Mouse (Mus musculus): ENCODE measurements around the gene Efcab6. TPM values are rescaled to one million over a fixed set of nuclear protein-coding genes. Genes with fewer than 3 reads are reported as not detected.
A peak's percentile ranks its signal among the peaks of the same experiment; 100 is the strongest.

The Efcab6 gene
- total and polyA plus RNA-seq, 3 experiments: not detected

GRCm38 (mm10) chr15:84073911-84074704 is 8.9 kb upstream of the Efcab6 start:
- Histone ChIP-seq H3K4me3 (replicated peaks in 1 of 3; ENCODE audit: low read depth in 2 of 3, low read length in 2 of 3, poor library complexity in 1 of 3) (no peak overlapping the region), H3K36me3 (replicated peaks in 1 of 2; ENCODE audit: control insufficient read depth in 1 of 2, insufficient read depth in 1 of 2, low read length in 1 of 2) (no peaks in the 10 kb centered on the region), H3K4me1 (ENCODE audit: control insufficient read depth in 1 of 2, insufficient read depth in 2 of 2) (0 out of 4 replicates have a peak, but pooled peaks cover 0 to 3% of the 10 kb centered on the region in 2 experiments), H3K4me2 (ENCODE audit: insufficient read depth, low read depth, poor library complexity, severe bottlenecking) (0 out of 2 replicates have a peak overlapping the region, but pooled peaks have one; percentile 17), H3K9ac (ENCODE audit: insufficient read depth, low read depth) (no peak overlapping the region), H3K9me3 (replicated peaks; ENCODE audit: low read length) (no peaks in the 10 kb centered on the region), H3K27me3 (replicated peaks) (peaks cover 82% of the 10 kb centered on the region), H3K79me2 (replicated peaks; ENCODE audit: control insufficient read depth, extremely low read depth, insufficient read depth, poor library complexity, severe bottlenecking) (no peaks in the 10 kb centered on the region), H3K27ac (ENCODE audit: insufficient read depth, low read depth) (no peak overlapping the region)
- dilution Hi-C loops (cut with MboI; ENCODE audit: extremely low pct_ligation_motif_present, extremely low pct_unique_long_range_greater_than_20kb, low sequenced_read_pairs): no loop called here
- TF ChIP-seq ZNF384 (IDR thresholded peaks at IDR 0.05; ENCODE audit: low read depth, low read length) (no peak), EP300 (IDR thresholded peaks at IDR 0.05; ENCODE audit: low read length) (no peak), USF2 (conservative IDR thresholded peaks at IDR 0.05; ENCODE audit: low read depth, low read length) (no peak), POLR2A (IDR thresholded peaks at IDR 0.05; ENCODE audit: low read depth, low read length) (no peak), UBTF (IDR thresholded peaks at IDR 0.05; ENCODE audit: low read depth, low read length) (no peak), CTCF (conservative IDR thresholded peaks at IDR 0.05 in 1 of 2, IDR thresholded peaks at IDR 0.05 in 1 of 2; ENCODE audit: low read depth in 2 of 2, low read length in 2 of 2) (peak; percentile 80 to 81), RAD21 (IDR thresholded peaks at IDR 0.05; ENCODE audit: low read depth, low read length) (peak; percentile 29), RCOR1 (conservative IDR thresholded peaks at IDR 0.05; ENCODE audit: low read depth, low read length) (no peak), SMC3 (IDR thresholded peaks at IDR 0.05; ENCODE audit: low read depth, low read length) (peak; percentile 56), MAFK (IDR thresholded peaks at IDR 0.05; ENCODE audit: insufficient replicate concordance, low read length) (0 out of 2 replicates have a peak, but pooled peaks have one; percentile 22), SIN3A (IDR thresholded peaks at IDR 0.05; ENCODE audit: low read length) (no peak), MXI1 (IDR thresholded peaks at IDR 0.05; ENCODE audit: low read depth, low read length) (no peak), IRF4 (IDR thresholded peaks at IDR 0.05; ENCODE audit: low read depth, low read length) (no peak), JUN (IDR thresholded peaks at IDR 0.05; ENCODE audit: insufficient read depth, low read depth, low read length) (no peak)
- DNase-seq (ENCODE audit: extremely low read depth): peak; percentile 42
- in situ Hi-C loops (cut with MboI; ENCODE audit: low pct_ligation_motif_present, low pct_unique_long_range_greater_than_20kb, low sequenced_read_pairs): no loop called here

DNA sequence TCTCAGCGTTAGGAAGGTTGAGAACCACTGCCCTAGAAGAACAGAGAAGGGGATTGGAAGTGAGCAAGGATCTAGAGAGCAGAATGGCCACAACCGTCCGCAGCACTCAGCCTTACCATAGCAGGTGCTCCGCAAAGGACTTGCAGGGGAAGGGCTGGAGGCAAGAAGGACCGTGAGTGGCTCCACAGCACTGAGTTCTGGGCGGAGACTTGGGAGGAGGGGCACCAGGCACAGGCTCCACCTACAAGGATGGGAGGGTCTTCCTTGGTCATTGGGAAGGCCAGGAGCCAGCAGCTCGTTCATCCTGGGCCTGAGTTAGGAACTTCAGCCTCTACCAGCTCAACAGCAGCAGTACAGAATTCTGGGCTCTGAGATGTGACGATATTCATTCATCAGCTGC is 7.9 kb upstream of the Efcab6 start:
- 0 out of 4 replicates have a peak, but pooled peaks cover 0 to 3% of the 10 kb centered on the region in 2 experiments for H3K4me1 ChIP-seq (ENCODE audit: control insufficient read depth in 1 of 2, insufficient read depth in 2 of 2)
- H3K27me3 ChIP-seq (replicated peaks): peaks cover 82% of the 10 kb centered on the region
- no peaks in the 10 kb centered on the region for H3K9me3 ChIP-seq (replicated peaks; ENCODE audit: low read length)
- no peak overlapping the region for H3K27ac ChIP-seq (ENCODE audit: insufficient read depth, low read depth)
- H3K4me2 ChIP-seq (ENCODE audit: insufficient read depth, low read depth, poor library complexity, severe bottlenecking): no peak overlapping the region
- TF ChIP-seq MAFK (IDR thresholded peaks at IDR 0.05; ENCODE audit: insufficient replicate concordance, low read length): no peak
- TF ChIP-seq RCOR1 (conservative IDR thresholded peaks at IDR 0.05; ENCODE audit: low read depth, low read length): no peak
- no peak for TF ChIP-seq MAZ (IDR thresholded peaks at IDR 0.05; ENCODE audit: low read depth, low read length)
- no peak for TF ChIP-seq JUND (conservative IDR thresholded peaks at IDR 0.05; ENCODE audit: low read depth, low read length)
- TF ChIP-seq TCF12 (IDR thresholded peaks at IDR 0.05; ENCODE audit: low read depth, low read length): no peak
- TF ChIP-seq ZKSCAN1 (IDR thresholded peaks at IDR 0.05; ENCODE audit: borderline replicate concordance, low read depth, low read length): no peak
- TF ChIP-seq EP300 (IDR thresholded peaks at IDR 0.05; ENCODE audit: low read length): no peak
- no peak for TF ChIP-seq E2F4 (IDR thresholded peaks at IDR 0.05; ENCODE audit: insufficient replicate concordance, low read depth, low read length)
- TF ChIP-seq MAX (IDR thresholded peaks at IDR 0.05; ENCODE audit: low read length): no peak
- TF ChIP-seq MXI1 (IDR thresholded peaks at IDR 0.05; ENCODE audit: low read depth, low read length): no peak
- TF ChIP-seq USF1 (IDR thresholded peaks at IDR 0.05; ENCODE audit: low read depth, low read length): no peak
- no peak for TF ChIP-seq ETS1 (conservative IDR thresholded peaks at IDR 0.05; ENCODE audit: low read depth, low read length)
- TF ChIP-seq TBP (conservative IDR thresholded peaks at IDR 0.05; ENCODE audit: low read depth, low read length): no peak
- TF ChIP-seq CHD2 (IDR thresholded peaks at IDR 0.05; ENCODE audit: low read length): no peak
- no peak for TF ChIP-seq MYC (IDR thresholded peaks at IDR 0.05; ENCODE audit: low read depth, low read length)
- no peak for TF ChIP-seq CTCF (conservative IDR thresholded peaks at IDR 0.05 in 1 of 2, IDR thresholded peaks at IDR 0.05 in 1 of 2; ENCODE audit: low read depth in 2 of 2, low read length in 2 of 2)
- TF ChIP-seq JUN (IDR thresholded peaks at IDR 0.05; ENCODE audit: insufficient read depth, low read depth, low read length): no peak
- TF ChIP-seq RAD21 (IDR thresholded peaks at IDR 0.05; ENCODE audit: low read depth, low read length): no peak
- no peak for TF ChIP-seq GABPA (IDR thresholded peaks at IDR 0.05; ENCODE audit: insufficient replicate concordance, low read depth, low read length)
- no peak for TF ChIP-seq POLR2AphosphoS2 (IDR thresholded peaks at IDR 0.05; ENCODE audit: low read depth, low read length)
- in situ Hi-C loops (cut with MboI; ENCODE audit: low pct_ligation_motif_present, low pct_unique_long_range_greater_than_20kb, low sequenced_read_pairs) (no loop called here), dilution Hi-C loops (cut with MboI; ENCODE audit: extremely low pct_ligation_motif_present, extremely low pct_unique_long_range_greater_than_20kb, low sequenced_read_pairs) (no loop called here)
- H3K4me3 ChIP-seq (replicated peaks in 1 of 3; ENCODE audit: low read depth in 2 of 3, low read length in 2 of 3, poor library complexity in 1 of 3): no peak overlapping the region
- no peak overlapping the region for H3K9ac ChIP-seq (ENCODE audit: insufficient read depth, low read depth)
- H3K36me3 ChIP-seq (replicated peaks in 1 of 2; ENCODE audit: control insufficient read depth in 1 of 2, insufficient read depth in 1 of 2, low read length in 1 of 2): no peaks in the 10 kb centered on the region
- no peak for DNase-seq (ENCODE audit: extremely low read depth)
- H3K79me2 ChIP-seq (replicated peaks; ENCODE audit: control insufficient read depth, extremely low read depth, insufficient read depth, poor library complexity, severe bottlenecking): no peaks in the 10 kb centered on the region
